Mouse (Mus musculus) left cerebral cortex, adult 6 months (tissue): ENCODE measurements around the gene Rab7b. TPM values are rescaled to one million over a fixed set of nuclear protein-coding genes. Genes with fewer than 3 reads are reported as not detected.

ENCODE experiments used
- long read RNA-seq, 2 experiments: library from polyadenylated mRNA; unstranded; transcript quantifications; one replicate each; pipeline ENCODE4 v2.0.0; 2019 to 2020
- polyA plus RNA-seq: library from polyadenylated mRNA; unstranded; fragments of <200 nt; fragmentation: Nextera tagmentation; gene quantifications from 2 replicates; pipeline ENCODE4 v1.2.3, GENCODE M21; 2021

The Rab7b gene
- 1.4 and 2.2 TPM in 2 replicates for polyA plus RNA-seq
- long read RNA-seq, experiment 1, full-length matches to known transcripts: 5 of 5 reads
- long read RNA-seq, experiment 1, partial matches to known transcripts: 0 of 5 reads
- long read RNA-seq, experiment 1, other reads (novel, unspliced or antisense): 0 of 5 reads
- long read RNA-seq, experiment 2, full-length matches to known transcripts: 2 of 3 reads
- long read RNA-seq, experiment 2, partial matches to known transcripts: 0 of 3 reads
- long read RNA-seq, experiment 2, other reads (novel, unspliced or antisense): 1 of 3 reads

GRCm38 (mm10) chr1:131688475-131688874 is at the start of gene Rab7b:
Rab7b (plus strand) TSS chr1:131688695.

GRCm38 (mm10) chr1:131743868-131744464 is 55.5 kb downstream of the Rab7b start, which contains the start of gene Slc26a9:
Slc26a9 (plus strand) TSS chr1:131744022.

Other genes with a start within 250 kb of the Rab7b start
- 14.0 and 17.0 TPM in 2 replicates for gene Srgap2, start 161.3 kb upstream of the Rab7b start, polyA plus RNA-seq
- gene Fam72a, start 160.8 kb upstream of the Rab7b start, polyA plus RNA-seq: 1.1 and 1.2 TPM in 2 replicates
- gene Avpr1b, start 89.5 kb upstream of the Rab7b start, polyA plus RNA-seq: not detected in 2 replicates
- gene Ctse, start 50.4 kb upstream of the Rab7b start, polyA plus RNA-seq: not detected in 2 replicates
- gene Slc26a9, start 55.3 kb downstream of the Rab7b start, polyA plus RNA-seq: not detected in 2 replicates
- gene Pm20d1, start 108.7 kb downstream of the Rab7b start, polyA plus RNA-seq: 1.6 and 3.5 TPM in 2 replicates
- 21.7 and 23.7 TPM in 2 replicates for gene Slc41a1, start 138.8 kb downstream of the Rab7b start, polyA plus RNA-seq
- gene Rab29, start 178.5 kb downstream of the Rab7b start, polyA plus RNA-seq: 7.3 and 7.9 TPM in 2 replicates
- gene Nucks1, start 221.8 kb downstream of the Rab7b start, polyA plus RNA-seq: 18.5 and 36.1 TPM in 2 replicates